Mouse (Mus musculus) myocyte (in vitro differentiated cells): ENCODE measurements at regions not wholly inside any gene's neighbourhood (a gene's known extent, or its start where the extent isn't known, plus 50 kb on each side); places are given as distances from the start of the nearest gene placed in this dataset.

Experiments
- CEBPB ChIP-seq: IDR thresholded peaks from 2 replicates; pipeline ENCODE4 v1.6.1; 2011; ENCODE audit warnings: mild to moderate bottlenecking, moderate library complexity; ENCODE audit not compliant: poor library complexity, insufficient read depth, severe bottlenecking
- MAX ChIP-seq: IDR thresholded peaks from one replicate; pipeline ENCODE4 v1.6.1; 2011; ENCODE audit warnings: low read depth, mild to moderate bottlenecking, control low read depth
- POLR2A ChIP-seq: IDR thresholded peaks from one replicate; pipeline ENCODE4 v1.6.1; 2011; ENCODE audit warnings: low read depth, mild to moderate bottlenecking, control low read depth, moderate library complexity; ENCODE audit not compliant: insufficient read length
- SRF ChIP-seq: IDR thresholded peaks from one replicate; pipeline ENCODE4 v1.6.1; 2011; ENCODE audit warnings: low read depth; ENCODE audit not compliant: control insufficient read depth, insufficient read length

GRCm38 (mm10) chr9:116429061-116429460 lies 253.9 kb upstream of the Tgfbr2 start:
- no peak for TF ChIP-seq CEBPB
- no peak for TF ChIP-seq SRF
- no peak for TF ChIP-seq POLR2A
- TF ChIP-seq MAX: no peak
